Mouse (Mus musculus) cerebellum, postnatal 14 days (tissue): Measurements from ENCODE around the gene Nkx2-2.
"Not testable (repeated sequence)": the region's sequence is repeated elsewhere in the genome, so short reads cannot be mapped to it uniquely, and the experiment has no call there.

Experiments
- DNase-seq, 2 experiments: peaks; one replicate each; pipeline ENCODE4 v3.0.0; 2021; ENCODE audit warnings: mixed read lengths in 2 of 2

Nkx2-2 gene

GRCm38 (mm10) chr2:147181304-147181665, 12.8 kb downstream of the Nkx2-2 start:
- DNase-seq = no peak

DNA sequence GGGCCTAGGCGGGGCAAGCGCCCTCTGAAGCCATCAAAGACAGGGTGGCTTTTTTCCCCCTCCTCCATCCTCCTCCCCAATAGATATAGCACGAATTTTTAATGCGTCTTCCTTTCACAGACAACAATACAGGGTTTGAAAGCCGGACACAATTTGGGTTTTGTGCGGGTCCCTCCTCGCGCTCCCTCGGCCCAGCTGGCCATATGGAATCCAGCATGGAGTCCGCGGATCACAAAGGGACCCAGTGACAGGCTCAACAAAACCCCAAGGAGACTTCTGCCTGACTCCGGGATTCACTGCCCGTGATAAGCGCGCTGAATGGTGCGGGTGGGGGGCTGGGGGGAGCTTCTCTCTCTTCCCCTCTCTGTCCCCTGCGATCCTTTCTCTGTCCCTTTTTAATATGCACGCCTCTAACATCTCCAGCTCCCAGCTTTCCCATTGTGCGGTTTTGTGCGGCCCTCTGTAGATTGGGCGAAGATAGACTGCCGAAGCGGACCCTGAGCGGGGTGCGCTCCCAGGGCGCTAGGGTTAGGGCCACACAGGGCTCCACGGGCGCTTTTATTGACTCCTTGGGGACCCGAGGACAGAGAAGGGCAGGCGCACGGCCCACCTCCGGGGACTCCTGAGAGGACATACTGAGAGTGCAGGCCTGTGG, 13.3 kb downstream of the Nkx2-2 start:
- DNase-seq = peak in 1 of 2 experiments; percentile 7

GRCm38 (mm10) chr2:147178091-147179059, 15.7 kb downstream of the Nkx2-2 start:
- DNase-seq = peak; percentile 76 to 86

DNA sequence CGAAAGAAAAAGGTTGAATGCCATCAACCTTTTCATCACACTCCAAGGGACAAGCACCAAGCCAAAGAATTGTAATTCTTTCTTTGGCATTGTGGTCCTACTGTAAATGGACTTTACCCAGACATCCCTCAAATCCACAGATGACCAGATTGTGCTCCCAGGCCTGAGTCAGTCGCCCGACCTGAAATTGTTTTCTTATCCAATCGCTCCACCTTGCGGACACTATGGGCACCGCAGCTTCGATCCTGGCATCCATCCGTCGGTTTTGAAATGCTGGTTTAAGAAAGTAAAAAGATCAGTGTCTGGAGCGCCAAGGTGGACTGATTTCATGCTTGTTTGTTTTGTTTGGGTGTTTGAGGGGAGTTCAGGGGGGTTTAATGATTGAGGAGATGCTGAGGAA, 16.4 kb downstream of the Nkx2-2 start:
- peak; percentile 93 to 95 for DNase-seq

DNA sequence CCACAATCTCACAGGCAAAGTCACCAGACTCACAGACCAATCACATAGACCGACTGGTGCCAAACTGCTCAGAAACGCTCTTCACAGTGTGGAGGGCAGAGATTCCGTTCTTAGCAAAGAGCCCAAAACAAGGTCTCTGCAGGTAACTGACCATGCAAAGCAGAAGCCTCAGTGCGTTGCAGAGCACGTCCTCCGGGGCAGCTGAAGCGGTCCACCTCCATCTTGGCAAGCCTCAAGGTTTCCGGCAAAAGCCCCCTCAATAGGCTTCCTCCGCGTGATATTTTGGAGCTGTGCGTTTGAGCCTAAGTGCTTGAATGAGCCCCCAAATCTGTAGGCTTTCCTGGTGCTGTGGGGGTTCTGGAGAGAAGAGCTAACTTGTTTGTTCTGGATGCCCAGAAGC, 18.7 kb downstream of the Nkx2-2 start:
- no peak for DNase-seq

DNA sequence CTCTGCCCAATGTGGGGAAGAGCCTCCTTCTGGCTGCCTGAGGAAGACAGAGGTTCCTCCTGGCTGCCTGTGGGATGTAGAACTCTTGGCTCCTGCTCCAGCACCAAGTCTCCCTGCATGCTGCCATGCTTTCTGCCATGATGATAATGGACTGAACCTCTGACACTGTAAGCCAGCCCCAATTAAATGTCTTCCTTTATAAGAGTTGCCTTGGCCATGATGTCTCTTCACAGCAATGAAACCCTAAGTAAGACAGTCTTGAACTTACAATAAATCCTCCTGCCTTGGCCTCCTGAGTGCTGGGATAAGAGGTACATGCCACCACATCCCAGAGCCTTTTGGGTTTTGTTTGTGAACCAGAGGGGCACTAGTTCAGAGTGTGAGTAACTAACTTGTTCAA, 20.3 kb downstream of the Nkx2-2 start:
- no peak for DNase-seq

DNA sequence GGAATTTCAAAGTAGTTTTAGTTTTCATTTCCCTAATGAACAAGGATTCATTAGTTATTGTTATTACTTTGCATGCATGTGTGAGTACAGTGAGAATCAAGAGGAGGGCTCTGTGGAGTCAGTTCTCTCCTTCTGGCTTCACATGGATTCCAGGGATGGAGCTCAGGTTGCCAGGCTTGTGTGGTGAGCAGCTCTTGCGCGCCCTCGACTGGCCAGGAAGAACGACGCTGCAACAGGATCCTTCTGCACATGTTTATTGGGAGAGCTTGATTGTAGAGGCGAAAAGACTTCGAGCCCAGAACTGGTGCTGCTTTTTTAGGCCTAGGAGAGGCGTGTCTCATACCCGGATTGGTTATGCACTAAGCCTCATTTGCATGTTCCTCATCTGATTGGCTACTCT, 23.5 kb downstream of the Nkx2-2 start:
- DNase-seq = not testable (repeated sequence)

DNA sequence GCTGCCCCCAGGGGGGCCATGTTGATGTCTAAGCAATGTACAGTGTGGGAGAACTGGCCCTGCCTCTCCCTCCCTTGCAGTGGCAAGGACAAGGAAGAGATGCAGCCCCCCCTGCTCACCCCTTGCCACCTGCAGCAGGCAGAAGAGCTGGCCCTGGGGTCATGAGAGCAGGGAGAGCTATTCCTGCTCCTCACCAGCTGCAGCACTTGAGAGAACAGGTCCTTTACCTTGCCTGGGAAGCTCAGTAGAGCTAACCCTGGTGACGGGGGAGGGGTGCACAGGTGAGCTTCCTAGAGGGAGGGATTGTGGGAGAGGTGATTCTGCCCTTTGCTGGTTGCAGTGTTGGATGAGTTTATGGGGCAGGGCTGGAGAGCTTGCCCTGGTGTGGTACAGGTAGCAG, 28.2 kb downstream of the Nkx2-2 start:
- no peak for DNase-seq

GRCm38 (mm10) chr2:147165376-147165775, 28.7 kb downstream of the Nkx2-2 start:
- DNase-seq = no peak

GRCm38 (mm10) chr2:147152543-147152942, 41.5 kb downstream of the Nkx2-2 start:
- DNase-seq = no peak
